Mouse (Mus musculus) kidney, adult 11 months (tissue): ENCODE measurements around the gene Zdhhc11.
"Not testable (repeated sequence)": the region's sequence is repeated elsewhere in the genome, so short reads cannot be mapped to it uniquely, and the experiment has no call there.

ENCODE experiments used
- DNase-seq: peaks from one replicate; pipeline ENCODE4 v3.0.0; 2022

Zdhhc11 gene

GRCm38 (mm10) chr13:74008216-74008615 is 44.6 kb downstream of the Zdhhc11 start:
- DNase-seq = not testable (repeated sequence)

GRCm38 (mm10) chr13:74008948-74009718 is 45.5 kb downstream of the Zdhhc11 start, which contains the start of gene Tppp:
Gene Tppp (plus strand): TSS chr13:74009407.
- DNase-seq = peak; percentile 92

DNA sequence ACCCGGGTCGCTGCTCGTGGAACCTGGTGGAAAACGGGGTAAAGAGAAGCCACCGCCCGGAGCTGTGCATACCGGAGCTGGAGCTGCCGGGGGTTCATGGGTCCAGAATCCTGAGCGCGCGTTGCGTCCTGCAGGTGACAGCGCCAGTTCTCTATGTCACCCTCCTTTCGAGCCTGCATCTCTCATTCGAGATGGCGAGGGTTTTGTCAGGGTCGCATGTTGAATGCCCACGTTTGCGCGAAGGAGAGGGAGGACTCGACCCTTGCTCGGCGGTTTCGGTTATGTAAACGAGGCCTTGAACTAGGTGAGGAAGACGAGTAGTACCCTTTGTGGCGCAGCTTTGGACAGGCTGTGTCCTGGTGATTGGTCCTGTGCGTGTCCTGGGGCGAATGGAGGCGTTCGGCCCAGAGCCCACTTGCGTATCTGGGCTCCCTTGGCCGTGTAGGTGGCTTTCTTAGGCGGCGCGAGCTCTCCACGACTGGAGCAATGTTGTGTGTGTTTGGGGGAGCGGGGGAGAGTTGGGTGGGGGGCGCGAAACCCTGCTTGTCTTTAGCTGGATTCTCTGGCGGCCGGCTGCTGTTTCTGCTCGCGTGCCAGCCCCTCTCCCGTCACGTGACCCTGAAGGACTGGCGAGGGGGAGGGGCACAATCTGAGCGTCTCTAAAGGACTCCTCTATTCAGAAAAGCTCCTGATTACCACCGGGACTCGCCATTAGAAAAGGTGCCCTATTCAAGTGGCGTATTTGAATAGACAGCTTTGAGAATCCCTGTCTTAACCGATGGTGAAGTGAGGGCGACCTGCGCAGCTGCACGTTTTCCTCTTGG is 46.4 kb downstream of the Zdhhc11 start:
- peak; percentile 53 for DNase-seq

DNA sequence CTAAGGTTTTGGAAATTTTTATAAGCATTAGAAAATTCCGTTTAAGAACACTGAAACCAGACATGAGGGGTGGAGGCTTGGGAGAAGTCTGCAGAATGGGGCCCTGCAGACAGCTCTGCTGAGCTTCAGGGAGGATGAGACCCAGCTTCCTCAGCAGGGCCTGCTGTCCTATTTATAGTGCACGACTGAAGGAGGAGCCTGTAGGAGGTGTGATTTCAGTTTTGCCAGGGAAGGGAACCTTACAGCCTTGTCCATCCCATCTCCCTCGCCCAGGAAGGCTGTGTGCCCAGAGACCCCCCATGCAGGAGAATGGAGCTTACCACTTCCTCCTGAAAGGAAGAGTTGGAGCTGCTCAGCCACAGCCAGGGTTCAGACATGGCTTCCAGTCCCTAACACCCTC is 47.0 kb downstream of the Zdhhc11 start:
- no peak for DNase-seq

DNA sequence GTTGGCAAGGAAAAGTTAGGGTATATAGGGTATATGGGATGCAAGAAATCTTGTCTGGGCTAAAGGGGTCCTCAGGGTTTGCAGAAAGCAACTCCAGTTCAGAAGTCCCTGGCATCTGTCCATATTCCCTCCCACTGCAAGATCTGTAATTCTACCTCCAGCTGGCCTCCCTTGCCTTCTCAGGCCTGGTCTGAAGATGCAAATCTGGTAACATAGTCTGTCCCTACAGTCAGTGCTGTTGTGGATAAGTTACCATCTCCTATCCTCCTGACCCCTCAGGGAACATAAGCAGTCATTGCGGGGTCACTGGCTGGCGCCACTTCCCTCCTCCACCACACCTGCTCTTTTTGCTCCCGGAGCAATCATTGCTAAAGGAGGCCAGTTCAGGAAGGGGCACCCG is 52.3 kb downstream of the Zdhhc11 start:
- no peak for DNase-seq

GRCm38 (mm10) chr13:74017426-74017825 is 53.8 kb downstream of the Zdhhc11 start:
- DNase-seq = no peak

- not testable (repeated sequence) for DNase-seq
Observed at GRCm38 (mm10) chr13:74019006-74019405, 55.4 kb downstream of the Zdhhc11 start.

- DNase-seq = peak; percentile 66
Observed at GRCm38 (mm10) chr13:74025151-74026081, 61.8 kb downstream of the Zdhhc11 start.

DNA sequence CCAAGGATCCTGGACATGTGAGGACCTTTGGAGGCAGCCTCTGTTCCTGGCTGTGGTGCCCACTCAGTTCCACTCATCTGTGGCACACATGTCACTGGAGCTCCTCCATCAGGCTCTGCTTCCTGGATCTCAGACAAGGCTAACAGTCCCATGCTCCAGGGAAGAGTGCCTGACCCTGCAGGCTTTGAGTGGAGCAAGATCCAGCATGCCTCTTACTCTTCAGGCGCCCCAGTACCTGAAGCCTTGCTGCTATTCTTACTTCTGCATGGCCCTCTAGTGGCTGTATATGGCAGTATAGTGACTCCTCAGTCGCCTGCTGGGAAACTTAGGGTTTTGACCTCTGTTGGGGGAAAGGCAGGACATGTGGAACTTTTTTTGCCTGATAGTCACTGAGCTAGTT is 62.6 kb downstream of the Zdhhc11 start:
- DNase-seq = peak; percentile 40

DNA sequence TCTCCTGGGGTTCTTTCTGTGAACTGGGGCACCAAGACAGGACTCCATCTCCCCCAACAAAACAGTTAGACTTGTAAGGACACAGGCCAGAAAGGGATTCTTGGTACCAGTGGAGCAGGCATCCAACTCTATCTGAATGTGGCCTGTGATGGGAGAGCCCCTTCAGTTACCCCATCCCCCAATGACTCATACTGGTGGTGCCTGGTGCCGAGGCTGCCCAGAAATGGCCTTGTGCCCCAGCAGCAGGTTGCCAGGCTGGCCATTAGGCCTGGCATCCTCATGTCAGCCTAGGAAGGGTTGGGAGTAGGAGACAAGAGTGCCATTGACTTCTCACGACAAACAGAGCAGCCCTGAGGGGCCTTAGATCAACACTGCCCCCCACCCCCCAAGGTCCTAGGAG is 64.5 kb downstream of the Zdhhc11 start:
- DNase-seq = no peak

DNA sequence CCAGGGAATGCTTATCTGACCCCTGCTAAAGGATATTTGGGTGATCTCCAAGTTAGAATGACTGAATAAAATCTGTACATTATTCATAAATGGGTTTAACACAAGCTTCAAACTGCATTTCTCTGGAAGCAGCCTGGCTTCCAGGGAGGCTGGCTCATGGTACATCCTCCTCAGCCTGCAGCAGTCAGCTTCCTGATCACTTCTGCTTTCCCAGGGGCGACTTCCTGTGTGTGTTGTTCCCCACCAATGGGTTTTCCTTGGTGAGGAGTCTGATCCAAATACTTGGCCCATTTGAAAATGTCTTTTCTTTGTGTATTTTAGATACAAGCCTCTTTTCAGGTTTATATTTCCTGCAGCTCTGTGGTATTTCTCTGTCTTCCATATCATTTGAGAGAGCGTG is 65.4 kb downstream of the Zdhhc11 start:
- no peak for DNase-seq

GRCm38 (mm10) chr13:74030691-74031090 is 67.0 kb downstream of the Zdhhc11 start:
- no peak for DNase-seq

DNA sequence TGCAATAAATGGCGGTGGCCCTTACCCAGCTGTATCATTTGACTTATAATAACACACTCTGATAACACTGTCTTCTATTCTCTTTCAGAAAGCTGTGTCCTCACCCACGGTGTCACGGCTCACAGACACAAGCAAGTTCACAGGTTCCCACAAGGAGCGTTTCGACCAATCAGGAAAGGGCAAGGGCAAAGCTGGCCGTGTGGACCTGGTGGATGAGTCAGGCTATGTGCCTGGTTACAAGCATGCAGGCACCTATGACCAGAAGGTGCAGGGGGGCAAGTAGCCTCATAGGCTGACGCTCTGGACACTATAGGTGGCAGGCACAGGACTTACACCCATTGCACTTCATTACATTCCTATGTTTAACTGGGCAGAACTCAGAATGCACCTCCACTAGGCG is 67.5 kb downstream of the Zdhhc11 start:
- DNase-seq = no peak

DNA sequence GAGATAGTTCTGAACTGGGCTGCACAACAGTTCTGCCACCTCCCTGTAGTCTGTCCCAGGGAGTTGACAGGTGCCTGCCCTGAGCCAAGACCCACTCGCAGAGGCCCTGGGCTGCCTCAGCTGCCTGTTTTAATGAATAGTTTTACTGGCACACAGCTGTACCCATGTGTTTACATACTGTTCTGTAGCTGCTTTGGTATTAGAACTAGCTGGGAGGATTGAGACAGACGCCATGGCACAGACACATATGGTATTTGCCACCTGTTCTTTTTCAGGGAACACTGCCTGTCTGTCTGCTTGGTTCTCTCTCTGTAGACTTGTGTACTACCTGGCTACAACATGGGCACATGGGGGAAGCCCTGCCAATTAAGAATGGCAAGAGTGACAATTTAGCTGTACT is 71.1 kb downstream of the Zdhhc11 start:
- no peak for DNase-seq

- DNase-seq = no peak
Observed at GRCm38 (mm10) chr13:74035776-74036175, 72.1 kb downstream of the Zdhhc11 start.

- no peak for DNase-seq
Observed at GRCm38 (mm10) chr13:74039926-74040325, 76.3 kb downstream of the Zdhhc11 start.
